Mouse (Mus musculus) neural tube, embryonic 11.5 days (tissue): Measurements from ENCODE around the gene Slc45a2. TPM values are rescaled to one million over a fixed set of nuclear protein-coding genes. Genes with fewer than 3 reads are reported as not detected.
A peak's percentile ranks its signal among the peaks of the same experiment; 100 is the strongest.

Experiments
- ATAC-seq: fragments of 200-750 bp; cut with Nextera tagmentation; 2 replicates; pipeline ENCODE4 v1.8.0; 2017; ENCODE audit warnings: moderate number of reproducible peaks, mild to moderate bottlenecking, moderate TSS enrichment, moderate library complexity; ENCODE audit not compliant: insufficient read depth, low FRiP score, low TSS enrichment
- DNase-seq: peaks from one replicate; pipeline ENCODE4 v3.0.0-alpha.2; 2015; ENCODE audit warnings: low spot score
- H3K27ac ChIP-seq: fragments of 300-500 bp; sonication (generic); 2 replicates; pipeline ENCODE4 v1.5.1; 2014; ENCODE audit warnings: low read depth, mild to moderate bottlenecking, low read length
- H3K27me3 ChIP-seq: fragments of 300-500 bp; sonication (generic); 2 replicates; pipeline ENCODE4 v1.6.1; 2014; ENCODE audit warnings: mild to moderate bottlenecking, low read length, mixed read lengths; ENCODE audit not compliant: control insufficient read depth, insufficient read depth
- H3K36me3 ChIP-seq: fragments of 300-500 bp; sonication (generic); 2 replicates; pipeline ENCODE4 v1.6.1; 2014; ENCODE audit warnings: mild to moderate bottlenecking, low read length, moderate library complexity, mixed read lengths; ENCODE audit not compliant: control insufficient read depth, insufficient read depth
- H3K4me1 ChIP-seq: fragments of 300-500 bp; sonication (generic); 2 replicates; pipeline ENCODE4 v1.6.1; 2014; ENCODE audit warnings: low read length, mixed read lengths; ENCODE audit not compliant: control insufficient read depth, insufficient read depth
- H3K4me2 ChIP-seq: fragments of 300-500 bp; sonication (generic); 2 replicates; pipeline ENCODE4 v1.6.1; 2014; ENCODE audit warnings: low read depth, mild to moderate bottlenecking, moderate library complexity
- H3K4me3 ChIP-seq: fragments of 300-500 bp; sonication (generic); 2 replicates; pipeline ENCODE4 v1.5.1; 2014; ENCODE audit warnings: low read depth, low read length
- H3K9ac ChIP-seq: fragments of 300-500 bp; sonication (generic); 2 replicates; pipeline ENCODE4 v1.6.1; 2014; ENCODE audit warnings: mild to moderate bottlenecking, low read length
- H3K9me3 ChIP-seq: fragments of 300-500 bp; sonication (generic); 2 replicates; pipeline ENCODE4 v1.6.1; 2016; ENCODE audit warnings: low read length; ENCODE audit not compliant: control insufficient read depth
- WGBS: fragments of 180-500 bp; shearing (Covaris S2); extraction: QIAGEN DNeasy Blood & Tissue Kit; methylation state at CpG from one replicate; pipeline ENCODE4 v1.1.7; 2014; 5-methylcytosine and 5-hydroxymethylcytosine counted together
- polyA plus RNA-seq: library from polyadenylated mRNA; unstranded; fragments of >200 nt; fragmentation: Nextera tagmentation; extraction: Ambion mirVana; gene quantifications from 2 replicates; pipeline ENCODE4 v1.2.1, GENCODE M21; 2014

Slc45a2 gene
- polyA plus RNA-seq, 1 experiment from 2014 or later = 0.09 TPM

- ATAC-seq = no peak
- H3K9ac ChIP-seq = no peak overlapping the region
These were observed 65.8 kb downstream of the Slc45a2 start for GRCm38 (mm10) chr15:11066299-11066698.

GRCm38 (mm10) chr15:11067891-11068290, 67.4 kb downstream of the Slc45a2 start:
- 91% methylated on average over 7 of the region's 7 CpGs for WGBS
- no peak overlapping the region for H3K27ac ChIP-seq
- H3K4me3 ChIP-seq = no peak overlapping the region
- no peak overlapping the region for H3K4me2 ChIP-seq
- H3K4me1 ChIP-seq = peaks cover 16% of the 10 kb centered on the region
- no peak overlapping the region for H3K9ac ChIP-seq
- H3K36me3 ChIP-seq = no peaks in the 10 kb centered on the region
- no peaks in the 10 kb centered on the region for H3K27me3 ChIP-seq
- H3K9me3 ChIP-seq = no peaks in the 10 kb centered on the region
- no peak for ATAC-seq
- no peak for DNase-seq

More at GRCm38 (mm10) chr15:11066299-11066698, 65.8 kb downstream of the Slc45a2 start:
- H3K36me3 ChIP-seq = no peaks in the 10 kb centered on the region
- DNase-seq = peak; percentile 20
- H3K4me3 ChIP-seq = peak overlapping the region; percentile 20; the same call in 1 of the 2 replicates
- peak overlapping the region; percentile 48 for H3K4me2 ChIP-seq
- no peaks in the 10 kb centered on the region for H3K9me3 ChIP-seq
- H3K27ac ChIP-seq = no peak overlapping the region
- no peaks in the 10 kb centered on the region for H3K27me3 ChIP-seq
- WGBS = 12% methylated on average over 5 of the region's 5 CpGs
- H3K4me1 ChIP-seq = peaks cover 16% of the 10 kb centered on the region

- Histone ChIP-seq H3K4me3 (no peak overlapping the region), H3K4me2 (no peak overlapping the region), H3K9ac (no peak overlapping the region), H3K4me1 (no peaks in the 10 kb centered on the region), H3K36me3 (no peaks in the 10 kb centered on the region), H3K27me3 (no peaks in the 10 kb centered on the region), H3K9me3 (no peaks in the 10 kb centered on the region), H3K27ac (no peak overlapping the region)
- ATAC-seq (no peak), DNase-seq (no peak)
- WGBS = 82% methylated on average over 3 of the region's 3 CpGs
These were observed 75.3 kb downstream of the Slc45a2 start for GRCm38 (mm10) chr15:11075726-11076361.

Other genes with a start within 250 kb of the Slc45a2 start
- gene C1qtnf3, start 48.4 kb upstream of the Slc45a2 start, polyA plus RNA-seq = 61.6 and 66.9 TPM in 2 replicates
- 13.0 and 16.2 TPM in 2 replicates for gene Amacr, start 19.0 kb upstream of the Slc45a2 start, polyA plus RNA-seq
- gene Rxfp3, start 37.3 kb downstream of the Slc45a2 start, polyA plus RNA-seq = 1.7 and 2.0 TPM in 2 replicates
- gene Adamts12, start 64.1 kb downstream of the Slc45a2 start, polyA plus RNA-seq = 1.6 and 2.2 TPM in 2 replicates